Mouse (Mus musculus) retina, postnatal 1 day (tissue): Measurements from ENCODE around the gene Tomm6.
A peak's percentile ranks its signal among the peaks of the same experiment; 100 is the strongest.

Source experiments
- DNase-seq: peaks from one replicate; pipeline ENCODE4 v3.0.0-alpha.2; 2012

Tomm6 gene

GRCm38 (mm10) chr17:47648966-47649365 is 39.2 kb downstream of the Tomm6 start:
- DNase-seq, result no peak

GRCm38 (mm10) chr17:47646683-47647082 is 41.5 kb downstream of the Tomm6 start:
- DNase-seq, result peak; percentile 78

GRCm38 (mm10) chr17:47642992-47643391 is 45.2 kb downstream of the Tomm6 start:
- no peak for DNase-seq
